Mouse (Mus musculus) spleen, postnatal 10 days (tissue): ENCODE results near the gene Tmem223.
A peak's percentile ranks its signal among the peaks of the same experiment; 100 is the strongest.
"Not testable (repeated sequence)": the region's sequence is repeated elsewhere in the genome, so short reads cannot be mapped to it uniquely, and the experiment has no call there.

Experiments used
- DNase-seq, 2 experiments: peaks; one replicate each; pipeline ENCODE4 v3.0.0; 2021 to 2022; ENCODE audit warnings: low spot score in 2 of 2

Gene Tmem223

GRCm38 (mm10) chr19:8770567-8771270 is at the start of gene Tmem223:
Tmem223 (plus strand) TSS chr19:8770996.
- DNase-seq = peak; percentile 64 to 87

- no peak for DNase-seq
These were observed 49.4 kb upstream of the Tmem223 start for GRCm38 (mm10) chr19:8721378-8721777.

GRCm38 (mm10) chr19:8722021-8722420 is 48.8 kb upstream of the Tmem223 start:
- DNase-seq = no peak

- no peak for DNase-seq
These were observed 48.3 kb upstream of the Tmem223 start for GRCm38 (mm10) chr19:8722559-8722906.

GRCm38 (mm10) chr19:8722907-8723573 is 47.8 kb upstream of the Tmem223 start, which contains the start of gene Slc3a2:
Slc3a2 (minus strand) TSS chr19:8723369.
- peak; percentile 88 to 96 for DNase-seq

- DNase-seq = peak in 1 of 2 experiments; percentile 30
These were observed 47.0 kb upstream of the Tmem223 start for GRCm38 (mm10) chr19:8723574-8724346.

GRCm38 (mm10) chr19:8724392-8724791 is 46.4 kb upstream of the Tmem223 start:
- DNase-seq = no peak

- no peak for DNase-seq
These were observed 45.6 kb upstream of the Tmem223 start for GRCm38 (mm10) chr19:8725081-8725613.

- DNase-seq = no peak
These were observed 44.0 kb upstream of the Tmem223 start for GRCm38 (mm10) chr19:8726609-8727390.

- no peak for DNase-seq
These were observed 43.2 kb upstream of the Tmem223 start for GRCm38 (mm10) chr19:8727495-8728114.

GRCm38 (mm10) chr19:8728335-8729099 is 42.3 kb upstream of the Tmem223 start:
- DNase-seq = not testable (repeated sequence)

- DNase-seq = no peak
These were observed 36.5 kb upstream of the Tmem223 start for GRCm38 (mm10) chr19:8734334-8734733.

GRCm38 (mm10) chr19:8735389-8736159 is 35.2 kb upstream of the Tmem223 start, which contains the start of gene Wdr74:
Wdr74 (plus strand) TSS chr19:8735827.
- DNase-seq = peak; percentile 86 to 94

- DNase-seq = no peak
These were observed 34.7 kb upstream of the Tmem223 start for GRCm38 (mm10) chr19:8736160-8736467.

GRCm38 (mm10) chr19:8738911-8739310 is 31.9 kb upstream of the Tmem223 start:
- no peak for DNase-seq

- DNase-seq = no peak
These were observed 31.1 kb upstream of the Tmem223 start for GRCm38 (mm10) chr19:8739646-8740045.

GRCm38 (mm10) chr19:8740603-8741002 is 30.2 kb upstream of the Tmem223 start, which contains the start of gene 1700092M07Rik:
1700092M07Rik (plus strand) TSS chr19:8740718.
- no peak for DNase-seq

GRCm38 (mm10) chr19:8741243-8741869 is 29.4 kb upstream of the Tmem223 start, which contains the start of gene Stx5a:
Stx5a (plus strand) TSS chr19:8741413.
- peak; percentile 96 for DNase-seq

- peak; percentile 42 to 47 for DNase-seq
These were observed 28.6 kb upstream of the Tmem223 start for GRCm38 (mm10) chr19:8742176-8742575.
